ENCODE assay signal across 10 mouse cellular contexts in genomic region chr8:82973331-82973730, GRCm38 (mm10).
DNase-seq lines count a peak whose midpoint lies in the region; ATAC-seq and TF ChIP-seq lines count a peak whose summit lies in the region.
"Had no signal": no experiment of that assay in that cellular context is flagged by ENCODE, and none has a peak within 500 bp of the region (broad histone marks: within the 10 kb centered on the region; RNA-seq: fewer than 3 reads in every experiment).

No protein-coding gene starts in this region.

- TF ChIP-seq POLR2A in embryonic fibroblast, embryonic 13.5 days (IDR thresholded peaks at IDR 0.05; ENCODE audit: low read depth, low read length) = no peak

- H3K9ac ChIP-seq in forebrain, embryonic 14.5 days (ENCODE audit: low read length) = no peak overlapping the region
- H3K9ac ChIP-seq in midbrain, embryonic 12.5 days (replicated peaks) = no peak overlapping the region

- intact Hi-C loops in left cerebral cortex, postnatal 10 days (cut with DNase I) = no loop called here

- no peak overlapping the region for H3K4me3 ChIP-seq in forebrain, embryonic 14.5 days (ENCODE audit: low read depth, low read length)
- H3K4me3 ChIP-seq in forebrain, embryonic 10.5 days = no peak overlapping the region
- no peak overlapping the region for H3K4me3 ChIP-seq in embryonic fibroblast, embryonic 13.5 days (ENCODE audit: insufficient read depth, low read length)
- no peak overlapping the region for H3K4me3 ChIP-seq in midbrain, embryonic 12.5 days

- H3K4me1 ChIP-seq in forebrain, embryonic 14.5 days (ENCODE audit: control insufficient read depth, insufficient read depth, low read length) = no peaks in the 10 kb centered on the region; the same call in 1 of the 2 replicates
- H3K4me1 ChIP-seq in forebrain, embryonic 10.5 days = peaks cover 26% of the 10 kb centered on the region
- peaks cover 21% of the 10 kb centered on the region for H3K4me1 ChIP-seq in embryonic fibroblast, embryonic 13.5 days (ENCODE audit: control insufficient read depth, insufficient read depth, low read length)
- peaks cover 16% of the 10 kb centered on the region; the same call in 1 of the 2 replicates for H3K4me1 ChIP-seq in midbrain, embryonic 12.5 days

- no peaks in the 10 kb centered on the region for H3K36me3 ChIP-seq in forebrain, embryonic 14.5 days (ENCODE audit: control insufficient read depth, insufficient read depth, low read length)
- H3K36me3 ChIP-seq in forebrain, embryonic 10.5 days (replicated peaks) = no peaks in the 10 kb centered on the region
- no peaks in the 10 kb centered on the region for H3K36me3 ChIP-seq in midbrain, embryonic 12.5 days

- WGBS in forebrain, embryonic 14.5 days = 51% methylated on average over 4 of the region's 4 CpGs
- WGBS in forebrain, embryonic 10.5 days = 59% methylated on average over 4 of the region's 4 CpGs
- 54% methylated on average over 4 of the region's 4 CpGs for WGBS in midbrain, embryonic 12.5 days

- H3K27me3 ChIP-seq in forebrain, embryonic 14.5 days (replicated peaks; ENCODE audit: control insufficient read depth, insufficient read depth, low read length) = no peaks in the 10 kb centered on the region
- no peaks in the 10 kb centered on the region for H3K27me3 ChIP-seq in forebrain, embryonic 10.5 days (ENCODE audit: poor library complexity, severe bottlenecking)
- H3K27me3 ChIP-seq in midbrain, embryonic 12.5 days = no peaks in the 10 kb centered on the region

- no peak for TF ChIP-seq CTCF in embryonic fibroblast, embryonic 13.5 days (IDR thresholded peaks at IDR 0.05; ENCODE audit: borderline replicate concordance, insufficient read depth, low read length)

- no peak overlapping the region for H3K4me2 ChIP-seq in forebrain, embryonic 14.5 days (ENCODE audit: low read length)
- H3K4me2 ChIP-seq in midbrain, embryonic 12.5 days (replicated peaks) = no peak overlapping the region
- H3K4me2 ChIP-seq: heart, embryonic 11.5 days had no signal

- ATAC-seq in forebrain, embryonic 14.5 days = peak; percentile 60; the same call in 1 of the 2 replicates
- ATAC-seq in midbrain, embryonic 12.5 days (ENCODE audit: low FRiP score, low read depth) = peak; percentile 69
- no peak for ATAC-seq in activated CD4-positive, CD25-positive, alpha-beta regulatory T cell, adult 4 months

- no peaks in the 10 kb centered on the region for H3K9me3 ChIP-seq in forebrain, embryonic 14.5 days (replicated peaks; ENCODE audit: control insufficient read depth, low read length)
- H3K9me3 ChIP-seq in forebrain, embryonic 10.5 days = no peaks in the 10 kb centered on the region
- no peaks in the 10 kb centered on the region for H3K9me3 ChIP-seq in midbrain, embryonic 12.5 days

- H3K27ac ChIP-seq in forebrain, embryonic 14.5 days (ENCODE audit: low read depth, low read length) = no peak overlapping the region
- no peak overlapping the region for H3K27ac ChIP-seq in forebrain, embryonic 10.5 days
- H3K27ac ChIP-seq in embryonic fibroblast, embryonic 13.5 days (ENCODE audit: insufficient read depth, low read length) = peak overlapping the region; percentile 4; the same call in 1 of the 2 replicates
- no peak overlapping the region for H3K27ac ChIP-seq in midbrain, embryonic 12.5 days (replicated peaks)

- DNase-seq in forebrain, embryonic 14.5 days (ENCODE audit: low spot score) = peak; percentile 23
- no peak for DNase-seq in forebrain, embryonic 10.5 days (ENCODE audit: extremely low spot score, low spot score)
- peak; percentile 22 to 37 for DNase-seq in left cerebral cortex, postnatal 10 days (ENCODE audit: extremely low spot score in 1 of 2, low spot score in 2 of 2)
- no peak for DNase-seq in left cerebral cortex, adult 11 months (ENCODE audit: low spot score)
- no peak for DNase-seq in cerebellum, postnatal 14 days
- DNase-seq: left cerebral cortex, postnatal 4 days had no signal

Comparison
In these comparisons a context has a peak if more than half of its experiments do, and no peak if none do; other contexts are left out.
1. DNase-seq: peak in forebrain, embryonic 14.5 days (single experiment) and left cerebral cortex, postnatal 10 days (2 of 2); none in forebrain, embryonic 10.5 days (single experiment), left cerebral cortex, adult 11 months (single experiment) and cerebellum, postnatal 14 days (0 of 2).